Mouse (Mus musculus) urinary bladder, postnatal 36 days (tissue): ENCODE results near the gene Wdr89.
"Not testable (repeated sequence)": the region's sequence is repeated elsewhere in the genome, so short reads cannot be mapped to it uniquely, and the experiment has no call there.

Source experiments
- DNase-seq, 2 experiments: peaks; one replicate each; pipeline ENCODE4 v3.0.0; 2022; ENCODE audit warnings: low spot score in 2 of 2, mixed read lengths in 1 of 2

Wdr89 gene

DNA sequence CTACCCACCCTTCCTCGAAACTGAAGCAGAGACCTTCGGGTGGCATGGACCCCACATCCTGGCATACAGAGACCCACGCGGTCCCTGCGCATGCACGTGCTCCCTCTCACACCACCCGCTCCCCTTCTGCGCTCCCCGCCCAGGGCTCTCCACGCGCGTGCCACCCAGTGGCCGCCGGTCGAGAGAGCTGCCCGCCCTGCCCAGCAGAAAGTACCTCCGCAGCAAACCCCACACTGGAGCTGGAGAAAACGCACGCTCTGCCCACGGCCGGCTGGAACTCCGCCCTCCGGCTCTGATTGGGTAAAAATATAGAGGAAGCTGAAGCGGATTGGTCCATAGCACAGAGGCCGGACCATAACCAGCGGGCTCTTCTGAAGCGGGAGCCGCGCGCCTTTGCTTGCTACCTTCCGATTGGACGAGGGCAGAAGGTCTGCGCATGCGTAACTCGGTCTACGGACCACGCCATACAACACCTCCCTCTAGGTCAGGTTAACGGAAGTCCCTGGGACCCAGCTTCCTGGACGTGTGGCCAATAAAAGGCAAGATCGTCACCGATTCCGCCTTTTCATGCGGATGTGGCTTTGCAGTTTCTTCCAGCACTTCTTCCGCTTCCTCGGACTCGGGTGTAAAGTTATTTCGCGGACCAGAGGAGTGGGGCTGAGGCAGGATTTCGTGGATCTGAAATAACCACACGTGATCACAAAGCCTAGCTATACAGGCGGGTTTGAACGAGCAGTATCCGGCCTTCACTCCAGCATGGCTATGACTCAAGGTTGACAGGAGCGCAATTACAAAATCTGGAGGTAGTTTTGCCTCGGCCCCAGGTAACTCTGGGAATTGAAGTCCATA, at the start of gene Wdr89:
Wdr89 (minus strand) TSS at position 280 of the 849 bp plus-strand sequence.
- DNase-seq = peak; percentile 93 to 99

DNA sequence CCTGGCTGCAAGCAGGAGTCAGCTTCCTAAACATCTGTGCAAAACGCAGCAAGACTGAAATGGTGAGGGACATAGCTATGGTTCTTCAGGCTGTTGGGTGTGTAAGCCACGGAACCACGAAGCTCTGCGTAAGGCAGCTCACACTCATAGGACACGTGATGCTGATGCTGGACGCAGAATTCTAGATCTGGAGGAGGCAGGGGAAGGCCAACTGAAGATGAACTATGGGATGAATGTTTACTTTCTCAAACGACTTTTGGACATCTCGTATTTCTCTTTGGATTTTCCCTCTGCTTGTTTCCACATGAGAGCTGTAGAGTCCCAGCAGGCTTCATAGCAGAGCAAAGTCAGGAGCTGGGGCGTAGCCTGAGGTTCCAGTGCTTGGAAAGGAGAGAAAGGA, 44.3 kb upstream of the Wdr89 start:
- no peak for DNase-seq

- not testable (repeated sequence) for DNase-seq
Measured at GRCm38 (mm10) chr12:75712905-75713304, 43.6 kb upstream of the Wdr89 start.

- no peak for DNase-seq
Measured at GRCm38 (mm10) chr12:75710596-75711376, 41.4 kb upstream of the Wdr89 start.

DNA sequence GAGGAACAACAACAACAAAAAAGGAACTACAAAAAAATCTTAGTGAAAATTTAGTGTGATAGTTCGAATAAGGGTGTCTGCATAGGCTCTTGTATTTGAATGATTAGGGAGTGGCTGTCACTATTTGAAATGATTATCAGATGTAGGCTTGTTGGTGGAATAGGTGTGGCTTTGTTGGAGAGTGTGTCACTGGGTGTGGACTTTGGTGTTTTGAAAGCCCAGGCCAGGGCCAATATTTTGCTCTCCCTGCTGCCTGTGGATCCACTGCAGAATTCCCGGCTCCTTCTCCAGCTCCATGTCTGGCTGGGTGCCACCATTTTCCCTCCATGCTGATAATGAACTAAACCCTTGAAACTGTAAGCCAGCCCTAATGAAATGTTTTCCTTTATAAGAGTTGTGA, 40.2 kb upstream of the Wdr89 start:
- DNase-seq = no peak

GRCm38 (mm10) chr12:75706670-75707069, 37.3 kb upstream of the Wdr89 start:
- no peak for DNase-seq

DNA sequence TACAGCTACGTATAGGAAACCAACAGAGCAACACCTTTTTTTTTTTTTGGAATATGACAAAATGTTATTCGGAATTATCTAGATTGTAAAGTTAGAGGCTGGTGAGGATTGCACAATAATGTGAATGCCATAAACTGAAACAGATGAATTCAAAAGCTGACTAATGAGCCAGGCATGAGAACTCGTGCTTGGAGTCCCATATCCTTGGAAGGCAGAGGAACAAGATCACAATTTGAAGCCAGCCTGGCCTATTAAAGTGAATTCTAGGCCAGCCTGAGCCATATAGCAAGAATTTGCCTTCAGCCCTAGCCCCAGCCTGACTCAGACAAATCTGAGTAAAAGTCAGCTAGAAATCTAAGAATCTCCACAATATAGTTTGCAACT, 33.4 kb upstream of the Wdr89 start:
- peak in 1 of 2 experiments; percentile 9 for DNase-seq

DNA sequence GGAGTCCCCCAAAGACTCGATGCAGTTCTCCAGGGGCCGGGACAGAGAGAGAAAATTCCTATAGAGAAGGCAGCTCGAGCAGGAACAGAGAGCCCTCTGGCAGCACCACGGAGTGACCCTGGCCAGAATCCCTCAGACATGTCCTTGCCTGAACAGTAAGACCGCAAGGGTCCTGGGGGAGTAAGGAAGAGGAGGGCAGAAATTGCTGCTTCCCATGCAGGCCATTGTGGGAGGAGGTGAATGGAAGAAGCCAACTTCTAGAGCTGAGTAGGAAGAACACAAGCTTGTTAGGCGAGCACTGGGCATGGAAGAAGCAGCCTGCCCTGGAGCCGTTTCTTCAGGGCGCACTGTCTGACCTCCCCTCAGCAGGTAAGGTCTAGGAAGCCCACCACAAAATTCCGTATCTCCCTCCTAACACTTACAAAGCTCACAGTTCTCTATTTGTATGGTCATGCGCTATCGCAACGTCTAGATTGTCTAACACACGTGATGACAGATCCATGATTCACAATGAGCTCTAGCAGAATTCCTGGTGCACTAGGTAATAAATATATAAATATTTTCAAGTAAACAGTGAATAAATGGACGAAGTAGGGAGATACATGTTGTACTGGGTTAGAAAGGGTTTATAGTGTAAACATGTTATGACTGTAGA, 32.9 kb upstream of the Wdr89 start:
- DNase-seq = peak in 1 of 2 experiments; percentile 15

DNA sequence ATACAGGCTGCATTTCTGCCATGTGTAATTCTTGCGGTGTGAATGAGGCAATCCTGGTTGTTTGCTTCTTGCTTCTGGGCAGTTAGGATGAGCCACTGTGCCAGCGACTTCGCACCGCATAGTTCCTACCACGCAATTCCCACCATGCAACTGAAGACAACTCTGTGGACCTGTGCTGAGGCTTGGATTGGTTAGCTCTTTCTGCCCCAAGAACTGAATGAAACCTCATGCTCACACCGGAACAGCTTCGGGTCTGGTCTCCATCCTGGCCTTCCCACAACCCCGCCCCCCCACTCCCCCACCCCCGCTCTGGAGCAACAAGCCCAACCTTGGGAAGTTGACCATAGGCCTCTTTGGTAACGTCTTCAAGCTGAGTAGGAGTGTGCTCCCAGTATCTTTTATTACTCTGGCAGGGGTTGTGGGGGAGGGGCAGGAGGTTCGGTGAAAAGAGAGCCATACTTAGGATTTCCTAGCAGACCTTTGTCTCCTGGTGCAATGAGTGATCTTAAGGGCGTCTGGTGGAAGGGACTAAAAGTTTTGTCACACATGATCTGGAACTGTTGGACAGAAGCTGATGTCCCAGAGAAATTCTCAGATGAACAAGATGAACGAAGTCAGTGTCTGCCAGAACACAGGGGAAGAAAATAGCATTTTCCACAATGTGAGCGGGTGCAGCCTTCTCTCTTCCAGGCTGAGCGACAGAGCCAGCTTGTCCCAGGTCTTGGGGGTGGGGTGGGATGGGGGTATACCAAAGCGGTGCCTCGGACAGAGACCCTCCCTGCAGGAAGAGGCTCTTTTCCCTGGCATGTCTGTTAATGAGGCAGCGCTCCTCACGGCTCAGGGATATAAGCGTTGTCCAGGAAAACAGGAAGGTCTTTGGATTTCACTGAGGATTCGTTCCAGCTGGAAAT, 32.1 kb upstream of the Wdr89 start:
- DNase-seq = peak; percentile 20 to 33

DNA sequence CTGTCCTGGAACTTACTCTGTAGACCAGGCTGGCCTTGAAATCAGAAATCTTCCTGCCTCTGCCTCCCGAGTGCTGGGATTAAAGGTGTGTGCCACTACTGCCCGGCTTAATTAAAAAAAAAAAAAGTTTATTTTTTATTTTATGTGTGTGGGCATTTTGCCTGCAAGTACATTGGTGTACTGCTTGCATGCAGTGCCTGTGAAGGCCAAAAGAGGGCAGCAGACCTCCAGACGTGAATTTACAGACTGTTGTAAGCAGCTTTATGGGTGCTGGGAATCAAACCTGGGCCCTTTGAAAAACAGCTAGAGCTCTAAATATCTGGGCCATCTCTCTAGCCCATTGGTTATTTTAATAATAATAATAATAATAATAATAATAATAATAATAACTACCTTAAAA, 29.4 kb upstream of the Wdr89 start:
- no peak for DNase-seq

- not testable (repeated sequence) for DNase-seq
Measured at GRCm38 (mm10) chr12:75695845-75696244, 26.5 kb upstream of the Wdr89 start.

DNA sequence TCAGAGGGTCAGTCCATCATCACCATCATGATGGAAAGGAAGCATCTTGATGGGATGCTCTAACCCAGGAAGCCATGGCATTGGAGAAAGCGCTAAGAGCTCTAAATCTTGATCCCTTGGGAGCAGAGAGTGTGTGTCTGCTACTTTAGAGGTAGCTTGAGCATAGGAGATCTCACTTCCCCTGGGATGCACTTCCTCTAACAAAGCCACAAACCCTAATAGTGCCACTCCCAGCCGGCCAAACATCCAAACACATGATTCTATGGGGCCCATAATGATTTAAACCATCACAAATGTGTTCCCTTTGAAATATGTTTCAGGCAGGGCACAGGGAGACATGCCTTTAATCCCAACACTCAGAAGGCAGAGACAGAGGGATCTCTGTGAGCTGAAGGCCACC, 19.7 kb upstream of the Wdr89 start:
- no peak for DNase-seq

GRCm38 (mm10) chr12:75687314-75687713, 18.0 kb upstream of the Wdr89 start:
- DNase-seq = no peak

GRCm38 (mm10) chr12:75684026-75684425, 14.7 kb upstream of the Wdr89 start:
- not testable (repeated sequence) for DNase-seq

DNA sequence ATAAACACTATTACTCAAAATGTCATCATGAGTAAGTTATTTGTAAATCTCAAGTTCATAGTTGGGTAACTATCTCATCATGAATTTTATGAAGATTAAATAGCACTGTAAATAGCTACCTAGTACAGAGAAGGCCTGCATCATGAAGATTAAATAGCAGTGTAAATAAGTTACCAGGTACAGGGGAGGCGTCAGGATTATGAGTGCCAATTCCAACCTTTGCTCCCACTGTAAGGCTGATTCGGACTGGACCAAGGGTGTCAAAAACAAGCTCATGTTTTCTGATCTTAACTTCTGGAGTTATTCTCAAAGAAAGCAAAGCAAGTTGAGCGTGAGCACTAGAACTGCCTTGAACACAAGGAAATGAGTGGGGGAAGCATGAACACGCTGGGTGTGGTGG, 14.3 kb upstream of the Wdr89 start:
- DNase-seq = no peak

DNA sequence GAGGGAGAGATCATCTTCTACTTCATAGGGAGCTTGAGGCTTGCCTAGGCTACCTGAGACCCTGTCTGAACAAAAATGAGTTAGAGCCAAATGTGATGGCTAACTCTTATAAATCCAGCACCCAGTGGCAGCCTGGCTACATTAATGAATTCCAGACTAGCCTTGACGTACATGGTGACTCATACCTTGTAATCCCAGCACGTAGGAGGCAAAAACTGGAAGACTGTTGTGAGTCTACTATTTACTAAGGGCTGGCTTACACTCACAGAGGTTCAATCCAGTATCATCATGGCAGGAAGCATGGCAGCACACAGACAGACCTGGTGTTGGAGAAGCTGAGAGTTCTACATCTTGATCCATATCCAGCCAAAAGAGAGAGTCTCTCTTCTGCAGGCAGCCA, 13.5 kb upstream of the Wdr89 start:
- no peak for DNase-seq

DNA sequence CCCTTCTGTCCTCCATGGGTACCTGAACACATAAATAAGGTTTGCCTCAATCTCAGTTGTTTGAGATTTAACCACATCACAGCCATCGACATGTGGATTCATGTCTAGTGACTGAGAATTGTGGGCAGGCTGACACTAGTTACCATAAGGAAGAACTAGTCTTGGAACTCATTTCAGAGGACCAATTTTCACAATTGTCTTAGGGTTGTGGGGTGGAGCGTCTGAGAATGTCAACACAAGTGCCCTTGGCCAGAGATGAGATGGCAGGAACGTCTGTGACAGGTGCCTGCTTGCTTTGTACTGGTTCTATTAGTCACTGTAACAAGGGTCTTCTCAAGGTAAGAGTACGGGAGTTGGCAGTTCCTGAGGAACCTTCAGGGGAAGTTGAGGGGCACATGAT, 11.8 kb upstream of the Wdr89 start:
- DNase-seq = no peak

- no peak for DNase-seq
Measured at GRCm38 (mm10) chr12:75678393-75678792, 9.1 kb upstream of the Wdr89 start.

DNA sequence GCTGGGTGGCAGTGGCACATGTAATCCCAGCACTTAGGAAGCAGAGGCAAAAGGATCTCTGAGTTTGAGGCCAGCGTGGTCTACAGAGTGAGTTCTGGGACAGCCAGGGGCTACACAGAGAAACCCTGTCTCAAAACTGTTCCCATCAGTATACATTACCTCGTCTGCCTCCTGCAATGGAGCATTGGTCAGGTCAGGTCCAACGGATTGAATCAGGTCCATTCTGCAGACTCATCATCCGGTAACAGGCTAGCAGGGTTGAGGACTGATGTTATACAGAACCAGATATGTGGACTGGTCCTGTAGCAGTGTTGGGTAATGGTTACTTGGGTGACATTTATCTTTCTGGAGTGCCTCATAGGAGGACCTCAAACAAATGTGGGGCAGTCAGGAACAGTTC, 3.3 kb upstream of the Wdr89 start:
- no peak for DNase-seq

GRCm38 (mm10) chr12:75671759-75672315, 2.5 kb upstream of the Wdr89 start:
- no peak for DNase-seq

DNA sequence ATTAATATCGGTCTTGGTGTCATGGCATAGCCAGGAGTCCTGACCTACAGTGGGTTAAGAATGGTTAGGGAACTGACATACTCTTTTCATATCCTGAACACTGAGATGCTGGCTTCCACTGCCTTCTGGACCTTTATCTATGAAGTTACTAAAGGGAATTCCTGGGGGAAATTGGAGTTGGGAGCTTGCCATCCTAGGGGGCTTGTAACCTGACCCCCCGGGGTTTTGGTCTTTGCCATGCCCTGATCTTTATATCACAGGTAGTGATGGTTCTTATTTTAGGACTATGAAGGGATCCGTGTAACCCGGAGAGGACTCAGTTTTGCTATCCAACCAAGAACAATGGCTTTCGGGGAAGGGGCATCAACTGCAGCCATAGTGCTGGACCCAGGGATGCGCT, 1.3 kb upstream of the Wdr89 start:
- DNase-seq = no peak
